Mouse (Mus musculus) intestine, embryonic 14.5 days (tissue): Measurements from ENCODE around the gene Hdac9. TPM values are rescaled to one million over a fixed set of nuclear protein-coding genes. Genes with fewer than 3 reads are reported as not detected.

Experiments
- ATAC-seq: fragments of 200-750 bp; cut with Nextera tagmentation; replicated peaks from 2 replicates; pipeline ENCODE4 v1.8.0; 2017; ENCODE audit warnings: low read depth, moderate number of reproducible peaks, moderate TSS enrichment, moderate library complexity; ENCODE audit not compliant: low FRiP score, low TSS enrichment
- DNase-seq: peaks from one replicate; pipeline ENCODE4 v3.0.0-alpha.2; 2018; ENCODE audit warnings: low spot score
- H3K27ac ChIP-seq: fragments of 300-500 bp; sonication (generic); 2 replicates; pipeline ENCODE4 v1.5.1; 2014; ENCODE audit warnings: low read depth, mild to moderate bottlenecking, control low read depth
- H3K27me3 ChIP-seq: fragments of 300-500 bp; sonication (generic); replicated peaks from 2 replicates; pipeline ENCODE4 v1.6.1; 2014; ENCODE audit warnings: low read length, control low read depth; ENCODE audit not compliant: control insufficient read depth, insufficient read depth
- H3K36me3 ChIP-seq: fragments of 300-500 bp; sonication (generic); 2 replicates; pipeline ENCODE4 v1.6.1; 2014; ENCODE audit warnings: low read length, control low read depth; ENCODE audit not compliant: control insufficient read depth, insufficient read depth
- H3K4me1 ChIP-seq: fragments of 300-500 bp; sonication (generic); replicated peaks from 2 replicates; pipeline ENCODE4 v1.6.1; 2014; ENCODE audit warnings: low read length, control low read depth, mixed read lengths; ENCODE audit not compliant: control insufficient read depth, insufficient read depth
- H3K4me2 ChIP-seq: fragments of 300-500 bp; sonication (generic); 2 replicates; pipeline ENCODE4 v1.6.1; 2014; ENCODE audit warnings: low read length
- H3K4me3 ChIP-seq: fragments of 300-500 bp; sonication (generic); 2 replicates; pipeline ENCODE4 v1.5.1; 2014; ENCODE audit warnings: low read depth, low read length, control low read depth, mixed read lengths
- H3K9ac ChIP-seq: fragments of 300-500 bp; sonication (generic); 2 replicates; pipeline ENCODE4 v1.6.1; 2014; ENCODE audit warnings: mild to moderate bottlenecking, low read length
- H3K9me3 ChIP-seq: fragments of 300-500 bp; sonication (generic); 2 replicates; pipeline ENCODE4 v1.6.1; 2016; ENCODE audit warnings: low read length, control low read depth; ENCODE audit not compliant: control insufficient read depth
- WGBS: fragments of 180-500 bp; shearing (Covaris S2); extraction: QIAGEN DNeasy Blood & Tissue Kit; methylation state at CpG from one replicate; pipeline ENCODE4 v1.1.7; 2014; 5-methylcytosine and 5-hydroxymethylcytosine counted together
- polyA plus RNA-seq: library from polyadenylated mRNA; unstranded; fragments of >200 nt; fragmentation: Nextera tagmentation; extraction: Ambion mirVana; gene quantifications from 2 replicates; pipeline ENCODE4 v1.2.1, GENCODE M21; 2014

The Hdac9 gene
- polyA plus RNA-seq, 1 experiment from 2014 or later, result 4.7 TPM

DNA sequence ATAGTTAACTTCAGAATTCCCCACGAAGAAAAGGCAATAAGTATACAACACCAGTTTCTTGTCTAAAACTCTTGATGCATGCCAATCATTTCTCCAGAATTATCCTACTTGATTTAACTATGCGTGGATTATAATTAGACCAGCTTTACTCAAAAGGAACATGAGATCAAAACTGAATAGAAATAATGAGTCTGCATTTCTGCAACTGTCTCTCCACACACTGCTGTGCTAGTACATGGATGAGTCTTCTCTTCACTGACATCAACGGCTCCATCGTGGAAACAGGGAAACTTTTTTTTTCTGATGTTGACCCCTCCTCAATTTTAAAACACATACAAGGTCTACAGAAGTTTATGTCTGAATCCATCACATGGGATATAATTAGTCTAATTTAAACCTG is 334.4 kb downstream of the Hdac9 start:
- ATAC-seq (no peak), DNase-seq (no peak)
- no peak overlapping the region for H3K4me2 ChIP-seq
- 83% methylated on average over 4 of the region's 4 CpGs for WGBS
- H3K4me3 ChIP-seq, result no peak overlapping the region
- H3K9ac ChIP-seq, result no peak overlapping the region
- H3K27ac ChIP-seq, result no peak overlapping the region
- no peaks in the 10 kb centered on the region for H3K27me3 ChIP-seq
- no peaks in the 10 kb centered on the region for H3K9me3 ChIP-seq
- H3K4me1 ChIP-seq, result no peaks in the 10 kb centered on the region; the same call in 1 of the 2 replicates
- no peaks in the 10 kb centered on the region for H3K36me3 ChIP-seq

DNA sequence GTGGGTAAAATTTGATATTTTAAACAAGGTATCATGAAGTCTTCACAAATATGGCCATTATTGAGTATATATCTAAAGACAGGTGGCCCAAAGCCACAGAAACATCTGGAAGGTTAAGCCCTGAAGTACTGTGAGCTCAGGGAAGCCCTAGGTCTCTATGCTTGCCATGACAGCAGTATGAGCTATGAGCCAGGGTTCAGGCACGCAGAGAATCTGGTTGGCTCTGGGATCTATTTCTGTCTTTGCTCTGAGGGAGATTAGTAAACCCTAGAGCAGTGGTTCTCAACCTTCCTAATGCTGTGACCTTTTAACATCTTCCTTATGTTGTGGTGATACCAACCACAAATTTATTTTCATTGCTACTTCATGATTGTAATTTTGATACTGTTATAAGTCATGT is 337.7 kb downstream of the Hdac9 start:
- no peak overlapping the region for H3K4me3 ChIP-seq
- no peak overlapping the region for H3K9ac ChIP-seq
- no peaks in the 10 kb centered on the region for H3K9me3 ChIP-seq
- WGBS, result 65% methylated on average over 1 of the region's 1 CpGs
- ATAC-seq (no peak), DNase-seq (no peak)
- no peaks in the 10 kb centered on the region for H3K27me3 ChIP-seq
- no peaks in the 10 kb centered on the region; the same call in 1 of the 2 replicates for H3K4me1 ChIP-seq
- H3K36me3 ChIP-seq, result no peaks in the 10 kb centered on the region
- H3K27ac ChIP-seq, result no peak overlapping the region
- no peak overlapping the region for H3K4me2 ChIP-seq

DNA sequence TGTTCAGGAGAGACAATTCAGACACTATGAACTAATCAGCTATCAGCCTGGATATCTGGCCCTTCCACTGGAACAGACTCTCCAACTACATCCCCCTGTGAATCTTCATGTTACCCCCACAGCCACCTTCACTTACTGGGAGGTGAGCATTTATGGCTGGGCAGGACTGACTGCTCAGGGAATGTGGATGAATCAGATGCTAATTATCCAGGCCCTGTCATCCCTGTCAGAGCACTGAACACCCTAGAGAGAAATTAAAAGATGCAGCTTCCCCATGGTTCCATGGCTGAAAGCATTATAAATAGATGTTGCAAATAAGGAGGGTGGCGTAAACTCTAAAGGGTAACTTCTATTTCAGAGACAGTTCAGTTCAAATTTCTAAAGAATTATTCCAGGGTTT is 345.8 kb downstream of the Hdac9 start:
- Histone ChIP-seq H3K27ac (no peak overlapping the region), H3K36me3 (no peaks in the 10 kb centered on the region), H3K4me2 (no peak overlapping the region), H3K4me3 (no peak overlapping the region), H3K9me3 (no peaks in the 10 kb centered on the region), H3K27me3 (no peaks in the 10 kb centered on the region), H3K9ac (no peak overlapping the region), H3K4me1 (no peaks in the 10 kb centered on the region)
- ATAC-seq (no peak), DNase-seq (no peak)
- 80% methylated on average over 1 of the region's 1 CpGs for WGBS

DNA sequence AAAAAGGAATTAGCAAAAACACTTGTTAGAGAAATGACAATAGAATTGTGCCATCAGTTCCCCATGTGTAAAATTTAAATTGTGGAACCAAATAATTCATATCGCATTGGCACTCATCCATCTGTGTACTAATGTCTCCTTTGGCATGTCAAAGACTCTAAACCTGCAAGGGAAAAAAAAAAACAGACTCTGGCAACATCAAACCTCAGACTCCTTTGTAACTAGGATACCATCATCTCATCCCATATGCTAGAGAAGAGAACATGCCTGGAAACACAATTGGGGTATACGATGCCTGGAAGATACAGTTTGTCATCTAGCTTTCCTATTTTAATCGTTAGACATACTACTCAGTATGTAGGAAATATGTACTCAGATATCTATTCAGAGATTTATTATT is 347.4 kb downstream of the Hdac9 start:
- Histone ChIP-seq H3K36me3 (no peaks in the 10 kb centered on the region), H3K27me3 (no peaks in the 10 kb centered on the region), H3K9me3 (no peaks in the 10 kb centered on the region), H3K9ac (no peak overlapping the region), H3K4me2 (no peak overlapping the region), H3K4me1 (no peaks in the 10 kb centered on the region), H3K4me3 (no peak overlapping the region), H3K27ac (no peak overlapping the region)
- WGBS, result 95% methylated on average over 3 of the region's 3 CpGs
- ATAC-seq (no peak), DNase-seq (no peak)

DNA sequence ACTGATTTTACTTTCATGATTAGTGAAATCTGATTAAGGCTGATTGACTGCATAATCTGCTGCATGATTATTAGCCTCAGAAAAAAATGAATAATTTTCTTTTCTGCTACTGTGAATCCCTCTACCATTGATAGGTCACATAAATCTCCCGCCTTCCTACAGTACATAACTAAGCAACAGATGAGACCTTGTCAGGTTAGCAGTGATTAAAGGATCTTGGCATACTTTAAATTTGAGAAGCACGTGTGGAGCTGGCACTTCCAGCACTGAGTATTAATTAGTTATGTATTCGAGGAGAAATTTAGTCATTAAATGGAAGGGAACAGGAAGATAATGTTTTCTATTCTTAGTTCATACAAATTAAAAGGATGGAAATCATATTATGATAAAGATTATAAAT is 347.8 kb downstream of the Hdac9 start:
- H3K9me3 ChIP-seq, result no peaks in the 10 kb centered on the region
- no peak for ATAC-seq
- H3K27ac ChIP-seq, result no peak overlapping the region
- no peak overlapping the region for H3K4me2 ChIP-seq
- no peaks in the 10 kb centered on the region for H3K27me3 ChIP-seq
- H3K9ac ChIP-seq, result no peak overlapping the region
- no peaks in the 10 kb centered on the region for H3K36me3 ChIP-seq
- no peaks in the 10 kb centered on the region for H3K4me1 ChIP-seq
- no peak overlapping the region for H3K4me3 ChIP-seq
- no peak for DNase-seq
- 76% methylated on average over 3 of the region's 3 CpGs for WGBS

DNA sequence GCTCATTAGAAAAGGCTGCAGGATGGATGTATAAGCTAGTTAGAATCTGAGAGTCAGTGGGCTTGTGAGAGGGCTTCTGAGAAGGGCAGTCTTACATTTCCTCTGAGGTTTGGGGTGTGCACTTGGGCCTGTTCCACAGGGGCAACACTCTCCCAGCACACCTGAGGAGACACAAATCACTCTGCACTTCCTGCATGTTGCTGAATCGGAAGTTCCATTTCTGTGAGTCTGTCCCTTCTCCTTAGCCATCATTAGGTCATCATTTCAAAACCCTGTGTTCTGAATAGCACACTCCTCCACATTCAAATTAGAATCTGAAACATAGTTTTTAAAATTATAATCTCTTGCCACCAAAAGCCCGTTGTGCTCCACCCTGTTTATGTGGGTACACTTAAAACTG is 354.6 kb downstream of the Hdac9 start:
- ATAC-seq, result no peak
- Histone ChIP-seq H3K36me3 (no peaks in the 10 kb centered on the region), H3K4me3 (no peak overlapping the region), H3K4me1 (peaks cover 3% of the 10 kb centered on the region), H3K9me3 (no peaks in the 10 kb centered on the region), H3K4me2 (no peak overlapping the region), H3K27ac (no peak overlapping the region), H3K27me3 (no peaks in the 10 kb centered on the region), H3K9ac (no peak overlapping the region)
- no peak for DNase-seq
- 69% methylated on average over 2 of the region's 2 CpGs for WGBS

DNA sequence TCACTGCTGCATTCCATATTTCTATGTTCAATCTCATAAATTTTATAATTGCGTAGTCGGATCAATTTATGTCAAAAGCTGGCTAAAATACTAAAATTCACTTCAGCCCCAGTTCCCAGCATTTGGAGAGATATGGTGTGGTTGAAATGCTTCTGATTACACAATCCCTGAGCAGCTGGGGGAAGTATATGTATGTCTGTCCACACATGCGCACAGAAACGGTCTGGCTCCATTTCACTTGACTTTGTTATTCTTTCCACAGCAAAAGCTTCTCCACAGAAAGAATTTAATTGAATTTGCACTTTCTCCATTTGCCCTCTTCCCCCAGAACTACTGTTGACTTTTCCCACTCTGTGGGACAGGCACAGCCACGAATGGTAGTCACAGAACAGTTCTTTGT is 357.9 kb downstream of the Hdac9 start:
- H3K4me1 ChIP-seq, result peaks cover 3% of the 10 kb centered on the region
- ATAC-seq (no peak), DNase-seq (no peak)
- no peaks in the 10 kb centered on the region for H3K27me3 ChIP-seq
- no peak overlapping the region for H3K27ac ChIP-seq
- 47% methylated on average over 5 of the region's 5 CpGs for WGBS
- H3K4me3 ChIP-seq, result no peak overlapping the region
- no peak overlapping the region for H3K9ac ChIP-seq
- H3K4me2 ChIP-seq, result no peak overlapping the region
- H3K36me3 ChIP-seq, result no peaks in the 10 kb centered on the region
- no peaks in the 10 kb centered on the region for H3K9me3 ChIP-seq

DNA sequence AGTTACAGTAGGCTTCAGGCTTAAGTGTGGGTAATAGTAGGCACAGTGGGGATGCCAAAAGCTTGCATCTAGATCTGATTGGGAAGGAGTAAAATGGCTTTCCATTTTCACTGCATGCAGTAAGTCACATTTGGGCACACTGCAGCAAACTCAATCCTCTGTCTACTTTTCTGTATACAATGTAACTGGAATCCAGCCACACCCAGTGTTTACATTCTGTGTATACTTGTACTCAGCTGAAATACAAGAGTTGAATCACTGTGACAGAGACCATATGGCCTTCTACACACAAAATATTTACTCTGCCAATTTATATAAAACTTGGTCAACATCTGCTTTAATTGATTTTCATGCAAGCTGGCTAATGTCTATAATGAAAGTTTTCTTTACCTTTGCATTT is 362.1 kb downstream of the Hdac9 start:
- no peak for DNase-seq
- H3K27ac ChIP-seq, result no peak overlapping the region
- no peak for ATAC-seq
- no peak overlapping the region for H3K9ac ChIP-seq
- H3K27me3 ChIP-seq, result no peaks in the 10 kb centered on the region
- no peaks in the 10 kb centered on the region for H3K36me3 ChIP-seq
- H3K4me2 ChIP-seq, result no peak overlapping the region
- peaks cover 3% of the 10 kb centered on the region; the same call in 1 of the 2 replicates for H3K4me1 ChIP-seq
- H3K4me3 ChIP-seq, result no peak overlapping the region
- no peaks in the 10 kb centered on the region for H3K9me3 ChIP-seq

DNA sequence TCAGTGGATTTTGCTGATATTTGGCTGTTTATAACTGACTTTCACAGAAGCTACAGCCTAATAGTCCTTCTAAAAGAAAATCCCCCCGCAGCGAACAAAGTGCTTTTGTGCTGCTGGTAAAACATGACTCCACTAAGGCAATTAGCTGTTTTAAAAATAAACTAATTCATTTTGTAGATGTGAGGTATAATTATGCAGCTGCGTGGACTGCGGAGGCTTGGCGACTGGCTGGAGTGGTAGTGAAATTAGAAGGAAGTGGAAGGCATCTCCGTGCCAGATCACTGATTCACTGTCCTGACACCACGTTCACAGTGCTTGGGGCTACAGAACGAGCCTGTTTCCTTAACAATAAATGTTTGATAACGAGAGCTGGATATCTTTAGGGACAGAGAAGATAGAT is 366.6 kb downstream of the Hdac9 start:
- no peak overlapping the region for H3K9ac ChIP-seq
- no peaks in the 10 kb centered on the region for H3K36me3 ChIP-seq
- ATAC-seq, result no peak
- DNase-seq, result no peak
- H3K27me3 ChIP-seq, result no peaks in the 10 kb centered on the region
- H3K4me2 ChIP-seq, result no peak overlapping the region
- 56% methylated on average over 9 of the region's 9 CpGs for WGBS
- H3K9me3 ChIP-seq, result no peaks in the 10 kb centered on the region
- H3K27ac ChIP-seq, result no peak overlapping the region
- H3K4me3 ChIP-seq, result no peak overlapping the region
- H3K4me1 ChIP-seq, result no peaks in the 10 kb centered on the region; the same call in 1 of the 2 replicates
